Mouse (Mus musculus) lung, adult 2 months (tissue): Measurements from ENCODE around the gene Srr.

ENCODE experiments used
- CTCF ChIP-seq: fragments of 200-500 bp; IDR thresholded peaks from 2 replicates; pipeline ENCODE4 v1.5.1; 2011; ENCODE audit warnings: mild to moderate bottlenecking, low read length, control low read depth; ENCODE audit not compliant: insufficient read depth
- POLR2A ChIP-seq: fragments of 200-500 bp; IDR thresholded peaks from 2 replicates; pipeline ENCODE4 v1.6.1; 2011; ENCODE audit warnings: low read depth, mild to moderate bottlenecking, control low read depth, low read length, borderline replicate concordance; ENCODE audit errors: extremely low read depth

- TF ChIP-seq CTCF, result no peak
- no peak for TF ChIP-seq POLR2A
Observed at GRCm38 (mm10) chr11:74960031-74960551, 34.3 kb upstream of the Srr start.
